Mouse (Mus musculus): ENCODE results near the gene Izumo1r.

DNA sequence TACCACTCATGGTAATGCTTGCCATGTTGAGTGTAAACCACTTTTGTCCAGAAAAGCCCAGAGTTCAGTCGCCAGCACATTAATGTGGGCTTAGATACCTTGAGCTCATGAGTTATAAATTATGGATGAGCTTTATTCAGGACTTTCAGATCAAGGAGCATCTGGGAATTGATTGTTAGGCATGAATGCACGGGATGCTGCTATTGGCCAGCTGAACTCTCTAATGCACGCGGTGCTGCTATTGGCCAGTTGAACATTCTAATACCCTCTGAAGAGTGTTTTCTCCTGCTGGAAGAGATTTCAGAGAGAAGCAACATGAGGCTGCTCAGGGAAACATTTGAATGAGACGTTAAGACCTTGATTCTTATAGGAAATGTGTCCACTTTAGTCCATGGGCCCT lies 45.1 kb upstream of the Izumo1r start:
- TF ChIP-seq CTCF (IDR thresholded peaks at IDR 0.05; ENCODE audit: insufficient read depth, low read length) (no peak), POLR2A (IDR thresholded peaks at IDR 0.05; ENCODE audit: borderline replicate concordance, extremely low read depth, low read depth, low read length) (no peak)

Measured in lung, adult 2 months (tissue).